Mouse (Mus musculus): ENCODE results near the gene Akap17b.
"Not testable (repeated sequence)": the region's sequence is repeated elsewhere in the genome, so short reads cannot be mapped to it uniquely, and the experiment has no call there.

The Akap17b gene

DNA sequence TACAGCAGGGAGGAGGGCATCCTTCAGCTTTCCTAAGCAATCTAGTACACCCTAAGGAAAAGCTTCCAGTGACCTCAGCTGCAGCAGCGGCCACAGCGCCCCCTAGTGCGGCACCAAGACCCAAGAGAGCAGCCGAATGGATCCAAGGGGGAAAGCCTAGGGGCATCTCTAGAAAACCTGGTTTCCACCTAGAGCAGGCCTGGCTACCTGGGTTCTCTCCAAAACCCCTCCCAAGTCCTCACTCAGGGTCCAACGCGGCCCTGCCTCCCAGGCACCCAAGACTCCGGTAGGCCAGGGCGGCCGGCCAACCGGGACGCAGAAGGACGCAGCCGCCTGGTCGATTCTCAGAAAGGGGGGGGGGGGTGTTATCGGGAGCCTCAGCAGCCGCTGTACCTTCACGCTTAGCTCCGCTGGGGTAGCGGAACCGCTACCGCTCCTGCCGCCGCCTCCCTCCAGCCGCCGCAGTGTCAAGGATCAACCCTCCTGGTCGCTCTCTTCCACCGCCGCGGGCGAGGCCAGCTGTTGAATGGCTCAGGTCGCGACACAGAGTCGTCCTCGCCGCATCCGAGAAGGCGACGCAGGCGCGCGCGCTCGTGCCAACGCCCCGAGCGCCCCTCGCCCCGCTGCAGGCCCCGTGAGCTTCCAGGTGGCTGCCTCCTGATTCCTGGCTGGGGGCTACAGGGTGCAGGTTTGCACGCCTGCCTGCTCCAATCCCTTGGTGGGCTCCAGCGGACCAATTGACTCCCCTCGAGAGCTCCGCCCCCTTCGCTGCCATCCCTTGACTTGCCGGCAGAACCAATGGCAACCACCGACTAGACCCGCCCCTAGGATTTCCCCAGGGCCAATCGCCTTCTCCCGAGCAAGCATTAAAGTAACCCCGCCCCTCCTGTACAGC lies at the start of gene Akap17b:
Akap17b (minus strand) TSS at position 739 of the 895 bp plus-strand sequence.
- DNase-seq (ENCODE audit: low spot score in 2 of 2): peak; percentile 73 to 78

DNA sequence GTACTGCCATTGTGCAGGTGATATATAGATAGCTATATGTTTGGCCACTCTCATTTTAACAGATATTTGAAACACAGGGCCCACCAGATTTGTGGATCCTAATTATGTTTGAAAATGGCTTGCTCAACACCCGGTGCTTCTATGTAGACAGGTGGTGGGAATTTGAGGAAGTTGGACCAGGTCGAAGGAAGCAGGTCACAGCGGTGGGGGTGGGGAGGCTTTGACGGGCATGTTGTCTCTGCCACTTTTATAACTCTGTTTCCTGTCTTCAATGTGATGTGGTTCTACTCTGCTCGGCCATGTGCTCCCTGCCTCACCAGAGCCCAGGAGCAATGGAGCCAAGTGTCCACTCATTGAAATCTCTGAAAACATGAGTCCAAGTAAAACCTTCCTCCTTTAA lies 46.2 kb upstream of the Akap17b start:
- DNase-seq (ENCODE audit: low spot score in 2 of 2): no peak

DNA sequence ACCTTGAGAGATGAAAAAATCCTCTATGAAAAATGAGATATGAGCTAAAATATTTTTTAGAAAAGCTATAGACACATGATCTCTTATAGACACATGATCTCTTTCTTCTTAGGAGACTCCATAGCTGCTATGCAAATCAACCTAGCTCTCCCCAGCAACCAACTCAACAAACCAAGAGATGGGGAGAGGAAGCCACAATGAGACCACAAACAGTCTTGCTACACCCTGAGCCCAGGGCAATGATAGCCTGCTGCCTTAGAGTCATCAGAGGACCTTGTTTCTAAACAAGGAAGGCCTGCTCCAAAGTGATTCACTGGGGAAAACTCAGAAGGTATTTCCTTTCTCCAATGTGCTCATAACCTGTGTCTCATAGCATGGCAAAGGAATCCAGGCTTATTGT lies 44.5 kb upstream of the Akap17b start:
- peak in 1 of 2 experiments; percentile 3 for DNase-seq (ENCODE audit: low spot score in 2 of 2)

DNA sequence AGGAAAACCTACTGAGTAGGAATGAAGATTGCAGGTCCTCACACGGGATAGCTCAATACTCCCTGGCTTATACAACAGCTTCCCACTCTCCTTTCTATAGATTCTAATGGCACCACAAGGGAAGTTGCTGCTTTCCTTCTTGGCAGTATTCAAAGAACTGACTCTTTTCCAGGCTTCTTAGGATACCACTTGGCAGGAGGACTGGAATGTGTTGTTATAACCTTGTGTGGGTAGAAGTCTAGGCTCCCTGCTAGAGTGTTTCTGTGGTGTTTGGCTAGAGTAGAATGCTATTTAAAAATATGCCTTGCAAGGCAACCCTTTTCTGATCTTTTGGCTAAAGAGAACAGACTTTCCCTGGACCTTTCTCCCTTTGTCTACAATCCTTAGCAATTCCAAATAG lies 31.6 kb upstream of the Akap17b start:
- DNase-seq (ENCODE audit: low spot score in 2 of 2): no peak

DNA sequence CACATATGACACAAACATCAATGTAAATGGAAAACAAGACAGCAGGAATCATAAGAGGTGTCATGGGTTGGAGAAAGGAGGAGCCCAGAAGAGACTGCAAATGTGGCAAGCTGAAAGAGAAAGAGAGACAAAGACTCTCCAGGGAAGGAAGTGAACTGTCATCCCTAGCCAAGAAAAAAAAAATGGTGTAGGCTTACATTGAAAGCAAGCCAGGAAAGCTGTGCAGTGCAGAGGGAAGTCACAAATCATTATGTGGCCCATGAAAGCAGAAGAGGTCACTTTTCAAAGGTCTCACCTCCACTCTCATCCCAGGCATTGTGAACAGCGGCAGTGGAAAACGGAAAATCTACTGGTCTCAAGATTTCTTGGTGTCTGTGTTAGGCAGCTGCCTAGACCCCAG lies 27.5 kb upstream of the Akap17b start:
- no peak for DNase-seq (ENCODE audit: low spot score in 2 of 2)

DNA sequence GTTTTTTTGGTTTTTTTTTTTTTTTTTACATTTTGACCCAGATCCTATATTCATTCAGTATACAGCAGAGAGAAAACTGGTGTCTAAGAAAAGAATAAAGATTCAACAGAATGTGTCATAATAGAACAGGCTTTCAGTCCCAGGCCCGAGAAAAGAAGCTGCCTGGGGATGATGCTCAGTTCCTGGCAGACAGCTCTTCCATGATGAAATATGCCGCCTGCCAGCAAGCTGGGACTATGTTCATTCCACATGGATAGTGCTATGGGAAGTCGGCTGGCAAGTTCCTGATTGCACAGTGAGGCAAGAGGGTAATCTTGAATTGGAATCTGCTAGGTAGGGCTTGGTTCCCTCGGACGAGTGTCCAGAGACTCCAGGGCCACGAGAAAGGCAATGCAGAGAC lies 5.1 kb downstream of the Akap17b start:
- DNase-seq (ENCODE audit: low spot score in 2 of 2): no peak

DNA sequence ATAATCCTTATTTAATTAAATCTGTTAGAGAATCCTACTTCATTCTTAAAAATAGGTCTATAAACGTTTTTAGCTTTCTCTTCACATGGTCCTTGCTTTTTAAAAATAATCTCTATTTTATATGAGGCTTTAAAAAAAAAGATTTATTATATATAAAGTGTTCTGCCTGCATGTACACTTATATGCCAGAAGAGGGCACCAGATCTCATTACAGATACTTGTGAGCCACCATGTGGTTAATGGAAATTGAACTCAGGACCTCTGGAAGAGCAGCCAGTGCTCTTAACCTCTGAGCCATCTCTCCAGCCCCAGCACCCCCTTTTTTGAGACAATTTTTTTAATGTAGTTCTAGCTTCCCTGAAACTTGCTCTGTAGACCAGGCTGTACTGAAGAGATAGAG lies 14.4 kb downstream of the Akap17b start:
- DNase-seq (ENCODE audit: low spot score in 2 of 2): no peak

DNA sequence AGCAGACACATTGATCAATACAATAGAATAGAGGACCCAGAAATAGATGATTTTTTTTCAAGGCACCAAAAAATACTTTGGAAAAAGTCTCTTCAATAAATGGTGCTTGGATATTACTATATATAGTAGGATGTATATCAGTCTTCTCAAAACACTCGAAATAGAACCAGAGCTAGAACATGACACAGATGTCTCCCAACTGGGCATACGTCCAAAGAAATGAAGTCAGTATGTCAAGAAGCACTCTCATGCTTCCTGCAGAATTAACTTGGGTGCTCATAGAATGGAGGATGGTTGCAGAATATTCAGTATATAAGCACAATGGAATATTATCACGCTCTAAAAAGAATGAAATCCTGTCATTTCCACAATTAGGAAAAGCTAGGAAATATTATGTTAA lies 17.1 kb downstream of the Akap17b start:
- no peak for DNase-seq (ENCODE audit: low spot score in 2 of 2)

DNA sequence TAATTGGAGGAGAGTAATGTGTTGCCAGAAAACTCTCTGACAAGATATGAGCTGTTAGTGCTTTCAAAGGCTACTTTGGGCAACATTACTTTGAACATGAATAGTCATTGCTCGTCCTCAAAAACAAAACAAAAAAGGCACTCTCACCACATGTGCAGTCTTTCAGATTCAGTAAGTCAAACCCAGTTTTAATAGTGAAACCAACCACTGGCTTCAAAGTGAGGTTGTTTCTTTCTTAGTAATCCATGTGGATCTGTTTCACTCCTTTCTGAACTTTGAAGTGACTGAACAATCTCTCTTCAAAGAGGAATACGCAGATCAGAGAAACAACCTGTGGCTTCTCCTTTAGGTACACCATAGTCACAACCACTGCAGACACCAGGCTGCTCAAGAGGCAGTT lies 36.1 kb downstream of the Akap17b start:
- DNase-seq (ENCODE audit: low spot score in 2 of 2): no peak

DNA sequence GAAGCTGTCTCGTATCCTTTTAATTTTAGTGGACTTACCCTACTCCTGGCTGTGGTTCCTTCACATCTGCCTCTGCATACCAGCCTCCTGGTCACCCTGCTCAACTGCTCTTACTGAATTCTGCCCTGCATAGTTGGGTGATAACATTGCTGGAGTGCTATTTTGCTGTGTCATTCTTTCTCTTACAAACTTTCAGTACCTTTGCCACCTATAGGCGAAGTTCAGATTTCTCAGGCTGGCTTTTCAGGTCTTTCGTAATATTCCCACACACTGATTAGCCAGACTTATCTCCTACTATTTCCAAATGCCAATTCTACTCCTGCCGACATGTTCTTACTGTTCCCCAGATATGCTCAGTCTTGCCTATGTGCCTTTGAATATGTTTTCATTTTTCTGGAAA lies 41.2 kb downstream of the Akap17b start:
- DNase-seq (ENCODE audit: low spot score in 2 of 2): no peak

DNA sequence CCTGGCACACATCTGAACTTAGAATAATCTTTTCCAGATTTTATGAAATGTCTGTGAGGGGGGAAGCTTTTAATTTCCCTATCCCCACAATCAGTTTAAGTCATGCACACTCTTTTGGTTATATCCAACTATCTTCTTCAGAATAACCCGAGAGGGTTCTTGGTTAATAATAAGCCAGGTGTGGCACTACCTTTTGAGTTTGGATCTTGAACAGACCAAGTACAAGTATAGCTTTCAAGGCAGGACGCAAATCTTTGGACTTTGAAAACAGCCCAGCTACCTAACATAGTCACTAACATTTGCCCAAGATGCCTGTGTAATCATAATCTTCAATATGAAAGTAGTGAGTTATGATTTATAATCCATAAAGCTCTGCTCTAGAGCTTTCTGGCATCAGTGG lies 42.3 kb downstream of the Akap17b start:
- no peak for DNase-seq (ENCODE audit: low spot score in 2 of 2)

DNA sequence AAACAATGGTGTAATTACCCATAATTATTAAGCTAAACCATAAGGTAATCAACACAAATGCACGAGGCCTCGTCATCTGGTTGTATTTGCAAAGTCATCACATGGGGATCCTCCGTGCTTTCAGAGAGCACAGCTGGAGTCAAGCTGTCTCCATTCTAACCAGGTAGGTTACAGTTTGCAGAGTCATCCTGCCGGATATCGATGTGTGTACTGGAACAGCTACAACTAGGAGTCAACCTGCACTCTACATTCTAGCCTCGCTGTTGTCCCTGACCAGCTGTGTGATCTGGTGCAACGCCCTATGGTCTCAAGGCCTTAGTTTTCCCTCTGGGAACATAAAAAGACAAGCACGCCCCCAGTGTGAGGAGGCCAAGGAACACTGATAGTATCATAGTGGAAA lies 45.1 kb downstream of the Akap17b start:
- no peak for DNase-seq (ENCODE audit: low spot score in 2 of 2)

DNA sequence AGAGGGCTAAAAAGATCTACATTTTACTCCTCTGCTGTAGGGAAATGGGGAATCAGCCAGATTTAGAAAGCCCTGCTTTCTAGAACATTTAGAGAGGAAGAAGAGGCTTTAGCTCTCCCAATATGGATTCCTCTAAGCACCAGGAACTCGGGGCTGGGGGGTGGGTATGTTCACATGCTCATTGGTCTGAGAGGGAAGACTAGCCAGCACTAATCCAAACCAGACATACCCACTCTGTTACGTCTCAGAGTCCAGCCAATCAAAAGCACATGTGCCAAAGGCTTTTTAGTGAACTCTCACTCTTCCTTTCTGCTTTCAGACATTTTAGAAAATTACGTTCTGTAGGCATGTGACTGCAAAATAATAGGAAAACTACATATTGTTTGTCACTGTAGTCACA lies 45.5 kb downstream of the Akap17b start:
- no peak for DNase-seq (ENCODE audit: low spot score in 2 of 2)

DNA sequence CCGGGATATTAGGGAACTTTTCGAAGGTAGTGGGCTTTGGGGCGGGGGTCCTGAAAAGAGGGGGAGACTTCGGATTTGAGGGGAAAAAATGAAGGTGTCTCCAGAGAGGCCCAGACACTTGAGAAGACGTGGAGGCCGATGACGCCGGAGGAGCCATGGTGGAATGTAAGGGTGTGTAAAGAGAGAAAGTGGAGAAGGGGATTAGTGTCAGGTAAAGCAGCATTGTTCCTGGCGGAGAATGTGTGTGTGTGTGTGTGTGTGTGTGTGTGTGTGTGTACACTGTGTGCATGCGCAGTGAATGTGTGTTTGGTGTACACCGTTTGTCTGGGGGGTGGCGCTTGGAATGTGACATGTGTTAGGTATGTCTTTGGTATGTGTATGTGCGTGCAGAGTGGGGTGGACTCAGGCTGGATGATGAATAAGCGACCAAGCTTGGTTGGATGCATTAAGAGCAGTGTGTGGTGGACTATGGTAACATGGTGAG lies 46.3 kb downstream of the Akap17b start:
- DNase-seq (ENCODE audit: low spot score in 2 of 2): peak; percentile 3 to 6

DNA sequence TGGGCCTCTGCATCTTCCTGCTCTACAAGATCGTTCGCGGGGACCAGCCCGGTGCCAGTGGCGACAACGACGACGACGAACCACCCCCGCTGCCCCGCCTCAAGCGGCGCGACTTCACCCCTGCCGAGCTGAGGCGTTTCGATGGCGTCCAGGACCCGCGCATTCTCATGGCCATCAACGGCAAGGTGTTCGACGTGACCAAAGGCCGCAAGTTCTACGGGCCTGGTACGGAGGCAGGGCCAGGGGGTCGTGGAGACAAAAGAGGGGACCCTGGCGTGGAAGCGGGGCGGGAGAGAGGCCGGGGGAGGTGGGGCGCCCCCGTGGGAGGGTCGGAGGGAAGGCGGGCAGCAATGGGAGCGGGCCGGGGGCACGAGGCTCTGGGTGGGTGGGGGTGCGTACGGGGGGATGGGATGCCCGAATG lies 46.8 kb downstream of the Akap17b start:
- DNase-seq (ENCODE audit: low spot score in 2 of 2): no peak

DNA sequence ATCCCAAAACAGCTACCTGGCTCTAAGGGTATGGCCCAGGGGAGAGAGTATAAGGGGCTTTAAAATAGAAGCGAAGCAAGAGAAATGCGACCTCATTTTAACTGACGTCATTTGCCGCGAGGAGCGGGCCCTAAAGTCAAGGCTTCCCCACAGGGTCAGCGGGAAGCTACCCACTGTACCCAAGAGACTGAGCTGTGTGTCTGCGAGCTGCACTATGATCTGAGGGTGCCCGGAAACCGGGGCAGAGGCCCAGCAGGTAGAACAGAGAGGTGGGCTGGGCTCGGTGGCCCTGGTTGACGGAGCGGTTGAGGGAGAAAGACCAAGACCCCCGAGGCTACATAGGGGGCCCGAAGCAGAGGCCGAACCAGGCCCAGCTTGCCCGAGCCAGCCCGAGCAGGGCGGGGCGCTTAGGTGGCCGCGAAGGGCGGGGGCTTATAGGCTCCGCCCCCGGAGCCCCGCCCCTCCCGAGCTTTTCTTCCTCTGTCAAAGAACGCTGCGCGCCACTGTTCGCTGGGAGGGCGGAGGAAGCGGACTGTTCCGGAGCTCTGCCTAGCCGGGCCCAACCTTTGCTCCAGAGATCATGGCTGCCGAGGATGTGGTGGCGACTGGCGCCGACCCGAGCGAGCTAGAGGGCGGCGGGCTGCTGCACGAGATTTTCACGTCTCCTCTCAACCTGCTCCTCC lies 47.3 kb downstream of the Akap17b start, which contains the start of gene Pgrmc1:
Pgrmc1 (plus strand) TSS at position 500 of the 683 bp plus-strand sequence.
- DNase-seq (ENCODE audit: low spot score in 2 of 2): peak; percentile 76 to 81

DNA sequence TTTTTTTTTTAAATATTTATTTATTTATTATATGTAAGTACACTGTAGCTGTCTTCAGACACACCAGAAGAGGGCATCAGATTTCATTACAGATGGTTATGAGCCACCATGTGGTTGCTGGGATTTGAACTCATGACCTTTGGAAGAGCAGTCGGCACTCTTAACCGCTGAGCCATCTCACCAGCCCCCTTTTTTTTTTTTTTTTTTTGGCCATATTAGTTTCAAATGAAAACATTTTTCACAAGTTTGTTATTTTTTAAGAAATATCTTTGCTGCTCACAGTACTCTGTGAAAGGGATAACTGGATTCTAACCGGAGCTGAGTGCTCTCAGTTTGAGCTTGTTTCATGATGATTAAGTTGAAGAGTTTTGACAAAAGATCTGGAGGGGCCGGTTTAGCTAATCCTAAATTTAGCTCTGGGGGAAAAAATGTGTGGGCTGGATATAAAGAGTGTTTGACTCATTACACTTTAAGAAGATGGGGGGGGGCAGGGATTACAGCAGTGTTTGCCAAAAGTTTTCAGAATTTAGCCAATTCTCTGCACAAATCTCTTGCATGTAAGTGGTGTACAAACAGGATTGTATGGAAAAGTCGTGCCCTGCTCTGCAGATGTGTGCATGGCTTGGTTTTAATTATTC lies 48.6 kb downstream of the Akap17b start:
- DNase-seq (ENCODE audit: low spot score in 2 of 2): not testable (repeated sequence)

DNA sequence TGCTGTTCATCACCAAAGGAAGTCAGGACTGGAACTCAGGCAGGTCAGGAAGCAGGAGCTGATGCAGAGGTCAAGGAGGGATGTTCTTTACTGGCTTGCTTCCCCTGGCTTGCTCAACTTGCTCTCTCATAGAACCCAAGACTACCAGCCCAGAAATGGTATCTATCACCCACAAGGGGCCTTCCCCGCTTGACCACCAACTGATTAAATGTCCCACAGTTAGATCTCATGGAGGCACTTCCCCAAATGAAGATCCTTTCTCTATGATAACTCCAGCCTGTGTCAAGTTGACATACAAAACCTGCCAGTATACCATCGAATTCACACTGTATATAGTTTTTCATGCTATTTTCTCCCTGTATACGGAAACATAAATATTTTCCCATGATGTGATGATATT lies 49.9 kb downstream of the Akap17b start:
- DNase-seq (ENCODE audit: low spot score in 2 of 2): no peak

DNA sequence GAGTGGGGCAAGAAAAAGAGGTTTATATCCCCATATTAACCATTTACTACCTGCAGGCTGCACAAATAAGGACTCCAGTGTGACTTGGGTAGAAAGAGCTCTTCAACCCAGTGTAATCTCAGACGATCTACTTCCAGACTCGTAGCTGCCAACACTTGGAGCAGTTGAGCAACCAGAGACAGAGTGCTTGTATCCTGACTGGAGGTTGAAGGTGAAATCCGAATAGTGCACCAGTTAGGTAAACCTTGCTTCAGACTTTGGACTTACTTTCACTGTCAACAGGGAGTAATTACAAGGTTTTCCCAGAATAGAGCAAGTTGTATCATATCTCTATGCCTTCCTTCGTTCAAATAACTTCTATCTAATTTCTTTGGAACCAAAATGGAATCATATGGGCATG lies 53.7 kb downstream of the Akap17b start:
- DNase-seq (ENCODE audit: low spot score in 2 of 2): no peak

DNA sequence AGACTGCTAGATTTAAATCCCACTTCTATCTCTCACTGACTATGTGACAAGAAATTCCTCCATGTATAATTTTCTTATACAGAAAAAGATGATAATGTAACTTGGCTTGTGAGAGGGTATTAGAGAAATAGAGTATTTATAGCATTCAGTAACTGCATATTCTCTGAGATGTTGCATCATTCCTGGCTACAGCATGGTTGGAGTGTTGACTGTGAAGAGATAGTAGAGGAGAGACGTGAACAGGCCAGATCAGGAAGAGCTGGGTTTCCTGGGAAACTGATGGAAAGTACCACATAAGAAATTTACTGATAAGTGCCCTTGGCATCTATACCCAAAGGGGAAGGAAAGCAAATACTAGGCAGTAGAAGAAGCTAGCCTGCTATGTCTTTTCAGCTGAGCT lies 54.1 kb downstream of the Akap17b start:
- no peak for DNase-seq (ENCODE audit: low spot score in 2 of 2)

DNA sequence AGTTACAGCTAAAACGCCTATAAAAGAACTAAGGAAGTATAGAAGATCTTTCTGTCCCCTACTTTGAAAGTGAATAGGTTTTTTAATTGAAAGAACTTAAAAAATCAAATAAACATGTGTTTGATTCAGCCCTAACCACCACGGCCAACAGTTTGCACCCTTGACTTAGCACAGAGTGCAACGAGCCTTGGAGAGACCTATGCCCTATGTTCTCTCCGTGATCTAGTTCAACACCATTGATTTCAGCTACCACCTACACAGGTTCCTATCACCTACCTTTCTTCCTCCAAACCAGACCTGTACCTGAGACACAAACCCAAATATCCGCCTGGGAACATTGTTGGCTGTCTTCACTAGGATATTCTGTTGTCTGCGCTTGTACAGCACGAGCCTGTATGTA lies 54.9 kb downstream of the Akap17b start:
- no peak for DNase-seq (ENCODE audit: low spot score in 2 of 2)
